Mouse (Mus musculus) CH12.LX (cell line): ENCODE data around the gene Mtmr12. TPM values are rescaled to one million over a fixed set of nuclear protein-coding genes. Genes with fewer than 3 reads are reported as not detected.

Source experiments
- DNase-seq: peaks from one replicate; pipeline ENCODE4 v3.0.0-alpha.2; 2013; ENCODE audit errors: extremely low read depth
- H3K27ac ChIP-seq: 2 replicates; pipeline ENCODE4 v1.5.1; 2012; ENCODE audit warnings: low read depth, mild to moderate bottlenecking, control low read depth, moderate library complexity; ENCODE audit not compliant: insufficient read depth
- H3K27me3 ChIP-seq: replicated peaks from 2 replicates; pipeline ENCODE3; 2012; ENCODE audit warnings: inconsistent platforms
- H3K36me3 ChIP-seq, 2 experiments: replicated peaks in 1 of 2; 2 replicates each; pipeline versions ENCODE3 to v1.6.1; 2012; ENCODE audit warnings: inconsistent platforms in 1 of 2, low read length in 1 of 2, mild to moderate bottlenecking in 1 of 2, mixed read lengths in 1 of 2, moderate library complexity in 1 of 2; ENCODE audit not compliant: control insufficient read depth in 1 of 2, insufficient read depth in 1 of 2
- H3K4me1 ChIP-seq, 2 experiments: 2 replicates each; pipeline ENCODE4 v1.6.1; 2012; ENCODE audit warnings: inconsistent platforms in 1 of 2, moderate library complexity in 1 of 2; ENCODE audit not compliant: insufficient read depth in 2 of 2, control insufficient read depth in 1 of 2
- H3K4me2 ChIP-seq: 2 replicates; pipeline ENCODE4 v1.6.1; 2012; ENCODE audit warnings: low read depth, mild to moderate bottlenecking, control low read depth; ENCODE audit not compliant: poor library complexity, insufficient read depth, severe bottlenecking
- H3K4me3 ChIP-seq, 3 experiments: fragments of 150-350 bp in 1 of 3; sonication (generic) in 1 of 3; replicated peaks in 1 of 3; 2 replicates each; pipeline versions ENCODE3 to v1.5.1; 2011 to 2012; ENCODE audit warnings: low read depth in 2 of 3, low read length in 2 of 3, mild to moderate bottlenecking in 2 of 3, moderate library complexity in 2 of 3, control low read depth in 1 of 3, improper control_type of control experiment in 1 of 3, inconsistent platforms in 1 of 3, mixed read lengths in 1 of 3; ENCODE audit not compliant: poor library complexity in 1 of 3
- H3K79me2 ChIP-seq: replicated peaks from 2 replicates; pipeline ENCODE4 v1.6.1; 2012; ENCODE audit warnings: mild to moderate bottlenecking, moderate library complexity; ENCODE audit not compliant: control insufficient read depth, poor library complexity, insufficient read depth, severe bottlenecking; ENCODE audit errors: extremely low read depth
- H3K9ac ChIP-seq: 2 replicates; pipeline ENCODE4 v1.6.1; 2012; ENCODE audit warnings: low read depth, mild to moderate bottlenecking, control low read depth, moderate library complexity; ENCODE audit not compliant: insufficient read depth
- H3K9me3 ChIP-seq: replicated peaks from 2 replicates; pipeline ENCODE3; 2012; ENCODE audit warnings: low read length, inconsistent platforms, mixed read lengths
- BHLHE40 ChIP-seq: IDR thresholded peaks from 2 replicates; pipeline ENCODE4 v1.6.1; 2011; ENCODE audit warnings: mild to moderate bottlenecking, low read depth, low read length, improper control_type of control experiment
- ETS1 ChIP-seq: conservative IDR thresholded peaks from 2 replicates; pipeline ENCODE4 v1.6.1; 2012; ENCODE audit warnings: low read depth, mild to moderate bottlenecking, inconsistent platforms, low read length, improper control_type of control experiment, moderate library complexity
- HCFC1 ChIP-seq: IDR thresholded peaks from 2 replicates; pipeline ENCODE4 v1.6.1; 2012; ENCODE audit warnings: low read depth, mild to moderate bottlenecking, inconsistent platforms, low read length, improper control_type of control experiment
- IRF4 ChIP-seq: IDR thresholded peaks from 2 replicates; pipeline ENCODE4 v1.6.1; 2014; ENCODE audit warnings: low read depth, mild to moderate bottlenecking, inconsistent platforms, low read length, improper control_type of control experiment
- JUN ChIP-seq: IDR thresholded peaks from 2 replicates; pipeline ENCODE4 v1.6.1; 2011; ENCODE audit warnings: low read depth, mild to moderate bottlenecking, low read length, improper control_type of control experiment, moderate library complexity; ENCODE audit not compliant: insufficient read depth
- MAX ChIP-seq: IDR thresholded peaks from 2 replicates; pipeline ENCODE4 v1.6.1; 2011; ENCODE audit warnings: low read length, improper control_type of control experiment
- MXI1 ChIP-seq: IDR thresholded peaks from 2 replicates; pipeline ENCODE4 v1.6.1; 2011; ENCODE audit warnings: mild to moderate bottlenecking, low read depth, low read length, improper control_type of control experiment
- NELFE ChIP-seq: IDR thresholded peaks from 2 replicates; pipeline ENCODE4 v1.6.1; 2011; ENCODE audit warnings: low read depth, low read length, improper control_type of control experiment
- PAX5 ChIP-seq: IDR thresholded peaks from 2 replicates; pipeline ENCODE4 v1.6.1; 2012; ENCODE audit warnings: low read length, inconsistent platforms, mixed read lengths
- POLR2A ChIP-seq: IDR thresholded peaks from 2 replicates; pipeline ENCODE4 v1.6.1; 2011; ENCODE audit warnings: low read depth, mild to moderate bottlenecking, improper control_type of control experiment, low read length
- TBP ChIP-seq: conservative IDR thresholded peaks from 2 replicates; pipeline ENCODE4 v1.6.1; 2011; ENCODE audit warnings: low read depth, low read length, improper control_type of control experiment
- ZMIZ1 ChIP-seq: IDR thresholded peaks from 2 replicates; pipeline ENCODE4 v1.6.1; 2012; ENCODE audit warnings: low read depth, mild to moderate bottlenecking, inconsistent platforms, low read length, improper control_type of control experiment
- ZNF384 ChIP-seq: IDR thresholded peaks from 2 replicates; pipeline ENCODE4 v1.6.1; 2012; ENCODE audit warnings: low read depth, low read length, improper control_type of control experiment, inconsistent platforms
- dilution Hi-C: fragments of 300-500 bp; cut with MboI; formaldehyde crosslinking; loops from 2 replicates; pipeline ENCODE4 v1.14.3; 2020; ENCODE audit warnings: low sequenced_read_pairs; ENCODE audit not compliant: extremely low pct_unique_long_range_greater_than_20kb, extremely low pct_ligation_motif_present
- in situ Hi-C: fragments of 300-500 bp; cut with MboI; formaldehyde crosslinking; loops from 3 replicates; pipeline ENCODE4 v1.14.3; 2019; ENCODE audit warnings: low sequenced_read_pairs, low pct_ligation_motif_present, low pct_unique_long_range_greater_than_20kb, mixed read lengths
- polyA plus RNA-seq: library from polyadenylated mRNA; unstranded; fragments of >175 nt; gene quantifications from 2 replicates; pipeline ENCODE4 v1.2.1, GENCODE M21; 2012; ENCODE audit warnings: low read depth; ENCODE audit not compliant: insufficient read length
- total RNA-seq, 2 experiments: library from RNA; depleted of rRNA; stranded (reverse); fragments of 300-350 nt in 1 of 2; fragments of >200 nt in 1 of 2; gene quantifications; 2 replicates each; pipeline ENCODE4 v1.2.3; 2012 to 2014

Mtmr12 gene
- total and polyA plus RNA-seq, 3 experiments: 8.2 to 16.3 (median 12.3) TPM

DNA sequence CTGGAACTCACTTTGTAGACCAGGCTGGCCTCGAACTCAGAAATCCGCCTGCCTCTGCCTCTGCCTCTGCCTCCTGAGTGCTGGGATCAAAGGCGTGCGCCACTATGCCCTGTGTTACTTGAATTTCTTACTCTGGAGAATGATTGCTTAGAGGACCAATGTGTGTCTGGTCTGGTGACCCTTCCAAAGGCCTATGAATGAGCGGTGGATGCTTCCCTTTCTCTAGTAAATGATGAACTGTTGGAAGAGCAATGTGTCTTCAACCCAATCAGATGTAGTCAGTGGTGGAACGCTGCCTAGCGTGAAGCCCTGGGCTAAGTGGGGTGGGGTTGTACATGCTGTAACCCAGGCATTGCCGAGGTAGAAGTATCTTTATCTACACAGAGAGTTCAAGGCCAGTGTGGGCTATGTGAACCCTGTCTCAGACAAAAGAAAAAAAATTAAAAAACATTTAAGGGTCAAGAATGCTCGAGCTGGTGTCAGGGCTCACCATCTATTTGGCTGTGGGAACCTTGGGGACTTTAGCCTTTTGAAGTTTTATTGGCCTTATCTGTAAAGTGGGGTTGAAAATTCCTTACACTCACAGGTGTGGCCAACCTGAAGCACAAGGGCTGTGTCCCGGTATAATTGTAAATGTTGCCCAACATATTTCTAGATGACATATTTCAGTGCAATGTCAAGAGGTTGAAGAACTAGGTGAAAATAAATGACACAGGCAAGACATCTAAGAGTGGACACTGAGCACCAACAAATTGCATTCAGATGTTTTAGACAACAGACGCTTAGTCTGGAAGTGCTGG is 14.0 kb downstream of the Mtmr12 start:
- TF ChIP-seq ZMIZ1 (no peak), JUN (no peak), TBP (no peak), IRF4 (no peak), BHLHE40 (no peak), NELFE (no peak), POLR2A (no peak), HCFC1 (no peak)
- TF ChIP-seq, all 38 proteins: peak for 0
- no peak overlapping the region for H3K9ac ChIP-seq
- DNase-seq: no peak
- H3K4me2 ChIP-seq: no peak overlapping the region
- dilution Hi-C loops (no loop called here), in situ Hi-C loops (no loop called here)
- no peak overlapping the region for H3K27ac ChIP-seq
- H3K27me3 ChIP-seq: no peaks in the 10 kb centered on the region
- peaks cover 14% of the 10 kb centered on the region; the same call in 1 of the 2 replicates for H3K79me2 ChIP-seq
- peaks cover 30 to 49% of the 10 kb centered on the region in 2 experiments for H3K4me1 ChIP-seq
- peaks cover 0 to 19% of the 10 kb centered on the region in 2 experiments for H3K36me3 ChIP-seq
- no peaks in the 10 kb centered on the region for H3K9me3 ChIP-seq
- H3K4me3 ChIP-seq: no peak overlapping the region

DNA sequence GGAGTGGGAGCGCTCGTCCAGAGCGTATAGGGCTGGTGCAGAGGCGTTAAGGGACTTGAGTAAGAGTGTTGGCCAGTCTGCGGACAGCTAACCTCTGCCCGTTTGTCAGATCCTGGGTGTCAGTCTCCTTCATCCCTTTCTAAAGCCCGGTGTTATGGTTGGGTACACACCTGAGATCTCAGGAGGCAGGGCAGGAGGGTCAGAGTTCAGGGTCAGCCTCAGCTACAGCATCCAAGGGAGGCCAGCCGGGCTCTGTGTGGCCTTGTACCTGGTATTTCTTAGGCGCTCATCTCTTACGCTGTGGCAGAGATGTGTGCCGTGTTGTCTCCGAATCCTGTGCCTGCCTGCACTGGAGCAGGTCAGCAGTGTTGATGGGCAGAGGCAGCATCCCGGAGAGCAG is 16.3 kb downstream of the Mtmr12 start:
- TF ChIP-seq NELFE (no peak), ZNF384 (no peak), MXI1 (no peak), ETS1 (no peak), MAX (no peak), PAX5 (no peak)
- peaks cover 14% of the 10 kb centered on the region; the same call in 1 of the 2 replicates for H3K79me2 ChIP-seq
- in situ Hi-C loops: no loop called here
- peaks cover 0 to 14% of the 10 kb centered on the region in 2 experiments for H3K36me3 ChIP-seq
- H3K4me2 ChIP-seq: no peak overlapping the region
- DNase-seq: no peak
- H3K27ac ChIP-seq: no peak overlapping the region
- peaks cover 13 to 32% of the 10 kb centered on the region in 2 experiments for H3K4me1 ChIP-seq
- H3K27me3 ChIP-seq: no peaks in the 10 kb centered on the region
- no peaks in the 10 kb centered on the region for H3K9me3 ChIP-seq
- H3K4me3 ChIP-seq: no peak overlapping the region
- dilution Hi-C loops: no loop called here
- H3K9ac ChIP-seq: no peak overlapping the region
